Mouse (Mus musculus) cortical plate, adult 2 months (tissue): ENCODE data around the gene Lamp5.

Source experiments
- CTCF ChIP-seq: fragments of 200-500 bp; IDR thresholded peaks from 2 replicates; pipeline ENCODE4 v1.5.1; 2011; ENCODE audit warnings: mild to moderate bottlenecking, control low read depth, low read length; ENCODE audit not compliant: insufficient read depth; ENCODE audit errors: extremely low read depth
- POLR2A ChIP-seq: fragments of 200-500 bp; IDR thresholded peaks from 2 replicates; pipeline ENCODE4 v1.6.1; 2011; ENCODE audit warnings: mild to moderate bottlenecking, low read length, control low read depth; ENCODE audit not compliant: insufficient read depth; ENCODE audit errors: extremely low read depth

DNA sequence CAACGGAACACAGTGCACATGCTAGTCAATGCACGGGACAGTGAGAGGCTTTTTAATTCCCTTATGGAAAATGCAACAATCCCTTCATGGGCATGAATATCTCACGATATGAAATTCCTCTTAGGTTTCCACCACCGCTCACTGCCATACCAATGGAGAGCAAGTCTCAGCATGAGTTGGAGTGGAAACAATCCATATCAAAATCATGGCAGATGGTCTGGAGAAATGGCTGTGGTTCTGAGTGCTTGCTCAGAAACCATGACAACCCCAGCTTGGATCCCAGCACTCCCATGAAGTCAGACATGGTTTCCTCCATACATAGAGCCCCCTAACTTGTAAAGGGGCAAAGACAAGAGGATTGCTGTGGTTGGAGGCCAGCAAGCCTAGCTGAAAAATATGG is 3.6 kb upstream of the Lamp5 start:
- TF ChIP-seq POLR2A (no peak), CTCF (no peak)
